Comparison of ENCODE assay signal across 11 mouse cellular contexts in the genomic region with DNA sequence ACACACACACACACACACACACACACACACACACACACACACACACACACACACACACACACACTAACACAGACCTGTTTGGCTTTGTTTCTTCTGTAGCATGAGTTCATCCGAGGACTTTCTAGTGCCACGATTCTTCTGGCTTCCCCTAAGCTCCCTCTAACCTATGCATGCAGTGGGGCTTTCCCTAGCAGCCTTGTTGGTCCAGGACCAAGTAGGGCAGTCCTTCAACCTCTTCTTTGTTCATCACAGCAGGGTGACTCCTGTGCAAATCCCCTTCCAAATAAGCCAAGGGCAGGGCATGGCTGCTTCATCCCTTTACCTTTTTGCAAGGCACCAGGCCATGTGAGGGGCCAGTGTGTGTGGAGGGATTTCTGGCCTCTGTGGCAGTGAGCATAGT. TPM values are rescaled to one million over a fixed set of nuclear protein-coding genes. Genes with fewer than 3 reads are reported as not detected.
DNase-seq lines count a peak whose midpoint lies in the region; ATAC-seq and TF ChIP-seq lines count a peak whose summit lies in the region.
"Had no signal": no experiment of that assay in that cellular context is flagged by ENCODE, and none has a peak within 500 bp of the region (broad histone marks: within the 10 kb centered on the region; RNA-seq: fewer than 3 reads in every experiment).

No protein-coding gene starts in this region.

- H3K4me3 ChIP-seq in heart, embryonic 10.5 days: no peak overlapping the region
- H3K4me3 ChIP-seq in hindbrain, embryonic 15.5 days: no peak overlapping the region
- H3K4me3 ChIP-seq in hindbrain, embryonic 11.5 days (ENCODE audit: low read depth, low read length): no peak overlapping the region
- H3K4me3 ChIP-seq in ES-Bruce4 (ENCODE audit: low read depth, low read length): no peak overlapping the region
- no peak overlapping the region for H3K4me3 ChIP-seq in midbrain, postnatal 0 days (ENCODE audit: low read depth, low read length)
- H3K4me3 ChIP-seq: embryonic facial prominence, embryonic 10.5 days; neural tube, embryonic 15.5 days had no signal

- 54% methylated on average over 2 of the region's 2 CpGs for WGBS in heart, embryonic 10.5 days
- WGBS in hindbrain, embryonic 15.5 days: 65% methylated on average over 2 of the region's 2 CpGs
- WGBS in hindbrain, embryonic 11.5 days: 72% methylated on average over 2 of the region's 2 CpGs
- WGBS in midbrain, postnatal 0 days: 38% methylated on average over 2 of the region's 2 CpGs

- H3K36me3 ChIP-seq in heart, embryonic 10.5 days: peaks cover 87% of the 10 kb centered on the region
- H3K36me3 ChIP-seq in hindbrain, embryonic 15.5 days: peaks cover 20% of the 10 kb centered on the region
- H3K36me3 ChIP-seq in hindbrain, embryonic 11.5 days (ENCODE audit: control insufficient read depth, insufficient read depth, low read length): no peaks in the 10 kb centered on the region
- peaks cover 21% of the 10 kb centered on the region for H3K36me3 ChIP-seq in ES-Bruce4 (ENCODE audit: control insufficient read depth, insufficient read depth, low read length, poor library complexity, severe bottlenecking)
- H3K36me3 ChIP-seq in midbrain, postnatal 0 days (ENCODE audit: insufficient read depth, low read length): peaks cover 22% of the 10 kb centered on the region

- no peak for TF ChIP-seq CTCF in ES-Bruce4 (IDR thresholded peaks at IDR 0.05; ENCODE audit: low read depth, low read length)
- no peak for TF ChIP-seq CTCF in midbrain, postnatal 0 days (IDR thresholded peaks at IDR 0.05)

- peak overlapping the region; percentile 65; the same call in 1 of the 2 replicates for H3K27ac ChIP-seq in heart, embryonic 10.5 days
- H3K27ac ChIP-seq in hindbrain, embryonic 15.5 days (replicated peaks): no peak overlapping the region
- H3K27ac ChIP-seq in hindbrain, embryonic 11.5 days (ENCODE audit: low read depth, low read length): no peak overlapping the region
- peak overlapping the region; percentile 44 for H3K27ac ChIP-seq in ES-Bruce4 (ENCODE audit: insufficient read depth, low read length)
- H3K27ac ChIP-seq in midbrain, postnatal 0 days (ENCODE audit: low read depth, low read length): no peak overlapping the region
- H3K27ac ChIP-seq: neural tube, embryonic 15.5 days had no signal

- H3K9ac ChIP-seq in hindbrain, embryonic 15.5 days: no peak overlapping the region
- no peak overlapping the region for H3K9ac ChIP-seq in hindbrain, embryonic 11.5 days (ENCODE audit: low read depth, low read length)
- no peak overlapping the region for H3K9ac ChIP-seq in ES-Bruce4 (ENCODE audit: low read depth, poor library complexity, severe bottlenecking)
- H3K9ac ChIP-seq in midbrain, postnatal 0 days (replicated peaks; ENCODE audit: low read length, poor library complexity, severe bottlenecking): no peak overlapping the region
- H3K9ac ChIP-seq: neural tube, embryonic 15.5 days had no signal

- TF ChIP-seq EP300 in ES-Bruce4 (IDR thresholded peaks at IDR 0.05; ENCODE audit: insufficient read depth, low read depth, low read length): 0 out of 2 replicates have a peak, but pooled peaks have one; percentile 25

- intact Hi-C loops in left cerebral cortex, postnatal 4 days (cut with DNase I): loop anchor here (5.0 kb wide), 1 partner anchor 44 kb away; no protein-coding TSS in a partner anchor

- H3K4me1 ChIP-seq in heart, embryonic 10.5 days: peaks cover 22% of the 10 kb centered on the region
- no peaks in the 10 kb centered on the region for H3K4me1 ChIP-seq in hindbrain, embryonic 15.5 days (replicated peaks)
- no peaks in the 10 kb centered on the region for H3K4me1 ChIP-seq in hindbrain, embryonic 11.5 days (replicated peaks; ENCODE audit: control insufficient read depth, insufficient read depth, low read length)
- peaks cover 5% of the 10 kb centered on the region for H3K4me1 ChIP-seq in ES-Bruce4 (ENCODE audit: control insufficient read depth, insufficient read depth, low read length)
- no peaks in the 10 kb centered on the region for H3K4me1 ChIP-seq in midbrain, postnatal 0 days (ENCODE audit: insufficient read depth, low read length)
- H3K4me1 ChIP-seq: neural tube, embryonic 15.5 days had no signal

- ATAC-seq in hindbrain, embryonic 15.5 days (ENCODE audit: low FRiP score, low read depth): 0 out of 2 replicates have a peak, but pooled peaks have one; percentile 34
- ATAC-seq in hindbrain, embryonic 11.5 days (ENCODE audit: low FRiP score): no peak
- ATAC-seq in midbrain, postnatal 0 days (ENCODE audit: low FRiP score): no peak

- H3K27me3 ChIP-seq in heart, embryonic 10.5 days (ENCODE audit: insufficient read depth, poor library complexity, severe bottlenecking): no peaks in the 10 kb centered on the region
- H3K27me3 ChIP-seq in hindbrain, embryonic 15.5 days: no peaks in the 10 kb centered on the region
- no peaks in the 10 kb centered on the region for H3K27me3 ChIP-seq in hindbrain, embryonic 11.5 days (ENCODE audit: control insufficient read depth, insufficient read depth, low read length)
- H3K27me3 ChIP-seq in ES-Bruce4 (ENCODE audit: control insufficient read depth, insufficient read depth, low read length, poor library complexity, severe bottlenecking): no peaks in the 10 kb centered on the region
- no peaks in the 10 kb centered on the region for H3K27me3 ChIP-seq in midbrain, postnatal 0 days (ENCODE audit: insufficient read depth, low read length)
- H3K27me3 ChIP-seq: neural tube, embryonic 15.5 days had no signal

- H3K4me2 ChIP-seq in hindbrain, embryonic 15.5 days: no peak overlapping the region
- H3K4me2 ChIP-seq in hindbrain, embryonic 11.5 days (replicated peaks; ENCODE audit: low read depth, low read length): no peak overlapping the region
- H3K4me2 ChIP-seq in midbrain, postnatal 0 days (ENCODE audit: low read depth, low read length, poor library complexity, severe bottlenecking): no peak overlapping the region
- H3K4me2 ChIP-seq: liver, embryonic 11.5 days; neural tube, embryonic 15.5 days had no signal

- 0 out of 2 replicates have a peak, but pooled peaks cover 4% of the 10 kb centered on the region for H3K9me3 ChIP-seq in heart, embryonic 10.5 days
- H3K9me3 ChIP-seq in hindbrain, embryonic 15.5 days: no peaks in the 10 kb centered on the region
- H3K9me3 ChIP-seq in hindbrain, embryonic 11.5 days (ENCODE audit: control insufficient read depth, low read length): no peaks in the 10 kb centered on the region
- H3K9me3 ChIP-seq in ES-Bruce4 (replicated peaks; ENCODE audit: control insufficient read depth, insufficient read depth, low read length, poor library complexity, severe bottlenecking): peaks cover 6% of the 10 kb centered on the region; the same call in 1 of the 2 replicates
- H3K9me3 ChIP-seq in midbrain, postnatal 0 days (ENCODE audit: low read length): no peaks in the 10 kb centered on the region
- H3K9me3 ChIP-seq: neural tube, embryonic 15.5 days had no signal

- no peak for TF ChIP-seq POLR2A in ES-Bruce4 (IDR thresholded peaks at IDR 0.05; ENCODE audit: insufficient read depth, low read length)

- no peak for DNase-seq in heart, embryonic 10.5 days (ENCODE audit: low spot score)
- DNase-seq in heart, adult 9 months (ENCODE audit: low spot score in 2 of 2): no peak
- no peak for DNase-seq in hindbrain, embryonic 11.5 days (ENCODE audit: low spot score)
- peak; percentile 24 for DNase-seq in adipocyte (ENCODE audit: low spot score)
- DNase-seq in midbrain, postnatal 0 days (ENCODE audit: low spot score): no peak
- DNase-seq in left cerebral cortex, postnatal 4 days: no peak

RNA-seq across cellular contexts. Expression of gene Anxa6, which starts 34.5 kb away (rescaled TPM):
- polyA plus RNA-seq in heart, embryonic 10.5 days (2016; fragmentation: Nextera tagmentation; extraction: Ambion mirVana): 255 and 342 TPM in 2 replicates
- 58.4 and 67.8 TPM in 2 replicates for polyA plus RNA-seq in hindbrain, embryonic 15.5 days (2015; fragmentation: Nextera tagmentation; extraction: Ambion mirVana)
- polyA plus RNA-seq in hindbrain, embryonic 11.5 days (2014; fragmentation: Nextera tagmentation; extraction: Ambion mirVana): 90.2 and 91.6 TPM in 2 replicates
- 74.2 and 76.1 TPM in 2 replicates for polyA plus RNA-seq in ES-Bruce4 (2011; ENCODE audit: insufficient read depth, insufficient read length, low read depth, missing spikeins)
- total RNA-seq in midbrain, postnatal 0 days (2014; rRNA removed): 48.2 and 51.5 TPM in 2 replicates
- polyA plus RNA-seq in midbrain, postnatal 0 days (2015; fragmentation: Nextera tagmentation; extraction: Ambion mirVana): 37.6 and 39.3 TPM in 2 replicates
- total RNA-seq in left cerebral cortex, postnatal 4 days (2021): 10 to 100 TPM; 70.0 to 70.2 TPM

RNA-seq across cellular contexts. Expression of gene Tnip1, which starts 36.0 kb away (rescaled TPM):
- 22.7 and 23.7 TPM in 2 replicates for polyA plus RNA-seq in heart, embryonic 10.5 days (2016; fragmentation: Nextera tagmentation; extraction: Ambion mirVana)
- polyA plus RNA-seq in hindbrain, embryonic 15.5 days (2015; fragmentation: Nextera tagmentation; extraction: Ambion mirVana): 16.3 and 18.6 TPM in 2 replicates
- 9.8 and 10.3 TPM in 2 replicates for polyA plus RNA-seq in hindbrain, embryonic 11.5 days (2014; fragmentation: Nextera tagmentation; extraction: Ambion mirVana)
- 33.2 and 42.6 TPM in 2 replicates for polyA plus RNA-seq in ES-Bruce4 (2011; ENCODE audit: insufficient read depth, insufficient read length, low read depth, missing spikeins)
- 19.2 and 20.9 TPM in 2 replicates for total RNA-seq in midbrain, postnatal 0 days (2014; rRNA removed)
- 17.0 and 17.2 TPM in 2 replicates for polyA plus RNA-seq in midbrain, postnatal 0 days (2015; fragmentation: Nextera tagmentation; extraction: Ambion mirVana)
- 10 to 100 TPM; 22.8 to 24.9 TPM for total RNA-seq in left cerebral cortex, postnatal 4 days (2021)

Comparison
In these comparisons a context has a peak if more than half of its experiments do, and no peak if none do; other contexts are left out.
1. H3K27ac ChIP-seq: peak in heart, embryonic 10.5 days (single experiment) and ES-Bruce4 (single experiment); none in hindbrain, embryonic 15.5 days (single experiment), hindbrain, embryonic 11.5 days (single experiment) and midbrain, postnatal 0 days (single experiment).